Mouse (Mus musculus): ENCODE measurements around the gene E2f3.

Gene E2f3

GRCm38 (mm10) chr13:29919841-29920240 lies 66.0 kb downstream of the E2f3 start:
- no peak for DNase-seq (ENCODE audit: low read depth, low spot score)

GRCm38 (mm10) chr13:29916561-29916960 lies 69.3 kb downstream of the E2f3 start:
- DNase-seq (ENCODE audit: low read depth, low spot score) = no peak

- DNase-seq (ENCODE audit: low read depth, low spot score) = no peak
Observed at GRCm38 (mm10) chr13:29913606-29914005, 72.3 kb downstream of the E2f3 start.

- DNase-seq (ENCODE audit: low read depth, low spot score) = no peak
Observed at GRCm38 (mm10) chr13:29913061-29913460, 72.8 kb downstream of the E2f3 start.

GRCm38 (mm10) chr13:29912251-29912650 lies 73.6 kb downstream of the E2f3 start:
- no peak for DNase-seq (ENCODE audit: low read depth, low spot score)

- DNase-seq (ENCODE audit: low read depth, low spot score) = no peak
Observed at GRCm38 (mm10) chr13:29911141-29911540, 74.7 kb downstream of the E2f3 start.

- DNase-seq (ENCODE audit: low read depth, low spot score) = no peak
Observed at GRCm38 (mm10) chr13:29908431-29908830, 77.4 kb downstream of the E2f3 start.

- no peak for DNase-seq (ENCODE audit: low read depth, low spot score)
Observed at GRCm38 (mm10) chr13:29907995-29908394, 77.9 kb downstream of the E2f3 start.

GRCm38 (mm10) chr13:29906734-29907133 lies 79.1 kb downstream of the E2f3 start:
- no peak for DNase-seq (ENCODE audit: low read depth, low spot score)

- DNase-seq (ENCODE audit: low read depth, low spot score) = no peak
Observed at GRCm38 (mm10) chr13:29903341-29903740, 82.5 kb downstream of the E2f3 start.

GRCm38 (mm10) chr13:29902676-29903075 lies 83.2 kb downstream of the E2f3 start:
- no peak for DNase-seq (ENCODE audit: low read depth, low spot score)

GRCm38 (mm10) chr13:29901641-29902040 lies 84.2 kb downstream of the E2f3 start:
- DNase-seq (ENCODE audit: low read depth, low spot score) = no peak

GRCm38 (mm10) chr13:29866780-29867179 lies 119.1 kb downstream of the E2f3 start:
- no peak for DNase-seq (ENCODE audit: low read depth, low spot score)

- DNase-seq (ENCODE audit: low read depth, low spot score) = no peak
Observed at GRCm38 (mm10) chr13:29864331-29864730, 121.5 kb downstream of the E2f3 start.

- DNase-seq (ENCODE audit: low read depth, low spot score) = no peak
Observed at GRCm38 (mm10) chr13:29860087-29860486, 125.8 kb downstream of the E2f3 start.

GRCm38 (mm10) chr13:29857436-29857835 lies 128.4 kb downstream of the E2f3 start:
- peak; percentile 85 for DNase-seq (ENCODE audit: low read depth, low spot score)
